Mouse (Mus musculus): Measurements from ENCODE around the gene Spryd7. TPM values are rescaled to one million over a fixed set of nuclear protein-coding genes. Genes with fewer than 3 reads are reported as not detected.
"Not testable (repeated sequence)": the region's sequence is repeated elsewhere in the genome, so short reads cannot be mapped to it uniquely, and the experiment has no call there.

The Spryd7 gene
- total RNA-seq, 1 experiment from 2014 or later: 17.9 TPM

DNA sequence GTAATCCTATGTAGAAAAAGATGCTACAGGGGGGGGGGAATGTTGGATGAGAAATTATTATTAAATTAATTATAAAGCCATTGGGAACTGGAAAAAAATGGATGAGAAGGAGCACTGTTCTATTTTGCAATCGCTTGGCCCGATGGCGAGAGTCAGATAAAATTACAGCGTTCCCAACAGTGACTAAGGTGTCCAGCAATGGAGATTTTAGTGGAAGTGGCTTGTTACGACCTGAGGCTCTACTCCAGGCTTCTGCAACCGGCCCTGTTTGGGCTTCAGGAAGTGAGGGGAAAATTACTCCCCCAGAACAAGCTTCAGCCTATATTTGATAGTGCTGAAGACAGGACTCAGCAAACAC is 776 bp downstream of the Spryd7 start:
- ATAC-seq (replicated peaks in 1 of 2; ENCODE audit: insufficient read depth in 1 of 2, low FRiP score in 2 of 2, low TSS enrichment in 1 of 2, low read depth in 1 of 2, poor library complexity in 2 of 2, severe bottlenecking in 2 of 2): no peak

DNA sequence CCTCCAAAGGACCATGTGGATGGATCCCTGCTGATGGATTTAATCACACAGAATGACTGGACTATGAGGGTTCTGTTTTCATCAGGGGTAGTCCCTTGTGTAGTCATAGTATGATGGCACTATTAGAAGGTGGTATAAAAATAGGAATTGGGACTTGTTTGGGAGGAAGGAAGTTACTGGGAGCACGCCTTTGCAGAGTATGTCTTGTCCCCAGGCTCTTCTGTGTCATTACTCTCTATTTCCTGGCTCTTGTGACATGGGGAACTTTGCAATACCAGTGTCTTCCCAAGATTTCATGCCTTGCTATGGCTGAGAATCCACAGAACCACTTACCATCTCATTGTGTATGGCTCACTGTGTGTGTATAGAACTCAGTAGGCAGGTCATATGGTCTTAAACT is 8.1 kb downstream of the Spryd7 start:
- ATAC-seq (replicated peaks in 1 of 2; ENCODE audit: insufficient read depth in 1 of 2, low FRiP score in 2 of 2, low TSS enrichment in 1 of 2, low read depth in 1 of 2, poor library complexity in 2 of 2, severe bottlenecking in 2 of 2): no peak

DNA sequence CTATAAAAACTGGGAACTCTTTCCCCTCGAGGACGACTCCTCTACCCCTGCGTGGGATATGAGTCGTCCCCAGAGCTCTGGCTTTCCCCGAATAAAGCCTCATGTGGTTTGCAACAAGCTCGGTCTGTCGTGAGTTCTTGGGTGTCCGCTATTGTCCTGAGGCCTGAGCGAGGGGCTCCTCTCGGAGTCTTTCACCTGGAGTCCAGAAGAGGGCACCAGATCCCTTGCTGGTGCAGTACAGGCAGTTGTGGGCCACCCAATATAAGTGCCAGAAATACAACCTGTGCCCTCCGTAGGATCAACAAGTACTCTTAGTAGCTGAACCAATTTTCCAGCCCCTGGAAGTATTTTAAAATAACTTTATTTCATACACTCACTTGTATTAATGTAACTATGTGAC is 18.9 kb downstream of the Spryd7 start:
- ATAC-seq (replicated peaks in 1 of 2; ENCODE audit: insufficient read depth in 1 of 2, low FRiP score in 2 of 2, low TSS enrichment in 1 of 2, low read depth in 1 of 2, poor library complexity in 2 of 2, severe bottlenecking in 2 of 2): not testable (repeated sequence)

DNA sequence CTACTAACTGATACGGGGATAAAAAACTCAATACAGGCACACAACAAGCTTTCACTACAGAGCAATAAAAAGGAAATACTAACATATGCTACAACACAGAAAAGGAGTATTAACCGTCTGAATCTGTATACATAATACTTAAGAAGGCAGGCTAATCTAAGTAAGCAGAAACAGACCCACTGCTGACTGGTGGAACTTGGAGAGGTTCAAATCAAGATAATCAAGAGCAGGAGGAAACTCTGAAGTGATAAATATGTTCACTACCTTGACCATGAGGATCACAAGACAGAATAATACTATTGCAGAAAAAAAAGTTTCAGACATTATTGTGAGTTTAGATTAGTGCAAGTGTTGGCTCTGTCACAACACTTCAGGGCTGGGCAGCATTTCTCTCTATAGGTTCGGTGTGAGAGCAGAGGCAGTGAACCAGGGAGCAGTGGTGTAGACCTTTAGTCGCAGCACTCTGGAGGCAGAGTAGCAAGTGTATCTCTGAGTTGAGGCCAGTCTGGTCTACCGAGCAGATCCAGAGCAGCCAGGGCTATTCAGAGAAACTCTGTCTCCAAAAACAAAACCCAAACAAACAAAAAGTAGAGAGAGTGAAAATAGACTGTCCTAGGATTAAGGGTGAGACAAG is 19.9 kb downstream of the Spryd7 start:
- ATAC-seq (replicated peaks in 1 of 2; ENCODE audit: insufficient read depth in 1 of 2, low FRiP score in 2 of 2, low TSS enrichment in 1 of 2, low read depth in 1 of 2, poor library complexity in 2 of 2, severe bottlenecking in 2 of 2): no peak

DNA sequence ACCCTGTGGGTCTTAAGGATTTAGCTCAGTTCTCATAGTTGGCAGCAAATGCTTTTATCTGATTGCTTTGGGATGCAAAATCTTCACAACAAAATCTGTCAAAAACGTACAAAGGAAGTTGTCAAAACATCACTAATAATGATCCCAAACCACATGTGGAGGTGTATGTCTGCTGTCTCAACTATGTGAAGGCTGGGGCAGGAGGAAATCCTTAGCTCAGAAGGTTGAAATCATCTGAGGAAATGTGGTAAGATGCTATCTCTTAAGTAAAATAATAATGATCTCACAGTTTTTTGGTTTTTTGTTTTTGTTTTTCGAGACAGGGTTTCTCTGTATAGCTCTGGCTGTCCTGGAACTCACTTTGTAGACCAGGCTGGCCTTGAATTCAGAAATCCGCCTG is 20.9 kb downstream of the Spryd7 start:
- ATAC-seq (replicated peaks in 1 of 2; ENCODE audit: insufficient read depth in 1 of 2, low FRiP score in 2 of 2, low TSS enrichment in 1 of 2, low read depth in 1 of 2, poor library complexity in 2 of 2, severe bottlenecking in 2 of 2): no peak

DNA sequence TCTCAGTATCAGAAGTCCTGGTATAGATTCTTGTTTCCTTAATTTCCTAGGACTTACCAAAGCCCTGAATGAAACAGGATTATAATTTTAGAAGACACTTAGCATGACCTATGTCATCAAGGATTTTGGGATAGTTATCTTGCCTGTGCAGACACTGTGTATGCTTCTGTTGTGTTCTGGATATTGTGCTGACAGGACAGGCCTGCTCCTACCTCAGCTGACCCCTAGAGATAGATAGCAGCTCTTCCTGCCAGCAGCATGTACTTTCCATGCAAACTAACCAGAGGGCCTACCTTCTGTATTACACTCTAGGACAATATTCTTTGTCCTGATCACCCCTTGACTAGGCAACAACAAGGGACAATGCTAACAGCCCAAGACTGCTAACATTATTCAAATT is 25.7 kb downstream of the Spryd7 start:
- ATAC-seq (replicated peaks in 1 of 2; ENCODE audit: insufficient read depth in 1 of 2, low FRiP score in 2 of 2, low TSS enrichment in 1 of 2, low read depth in 1 of 2, poor library complexity in 2 of 2, severe bottlenecking in 2 of 2): no peak

DNA sequence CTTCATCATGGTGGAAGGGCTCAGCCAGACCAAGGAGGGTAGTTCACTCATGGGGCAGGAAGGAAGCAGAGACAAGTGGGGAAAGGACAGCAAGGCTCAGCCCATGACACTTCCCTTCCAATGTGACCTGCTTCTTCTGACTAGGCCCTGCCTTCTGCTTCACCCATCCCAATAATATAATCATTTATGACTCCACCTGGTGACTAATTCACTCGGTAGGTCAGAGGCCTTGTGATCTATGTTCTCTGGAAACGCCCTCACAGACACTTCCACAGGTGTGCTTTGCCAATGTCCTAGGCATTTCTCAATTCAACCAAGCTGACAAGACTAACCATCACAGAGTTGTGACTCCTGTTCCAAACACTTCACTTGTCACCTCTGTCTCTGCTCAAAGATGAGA is 26.3 kb downstream of the Spryd7 start:
- no peak for ATAC-seq (replicated peaks in 1 of 2; ENCODE audit: insufficient read depth in 1 of 2, low FRiP score in 2 of 2, low TSS enrichment in 1 of 2, low read depth in 1 of 2, poor library complexity in 2 of 2, severe bottlenecking in 2 of 2)

DNA sequence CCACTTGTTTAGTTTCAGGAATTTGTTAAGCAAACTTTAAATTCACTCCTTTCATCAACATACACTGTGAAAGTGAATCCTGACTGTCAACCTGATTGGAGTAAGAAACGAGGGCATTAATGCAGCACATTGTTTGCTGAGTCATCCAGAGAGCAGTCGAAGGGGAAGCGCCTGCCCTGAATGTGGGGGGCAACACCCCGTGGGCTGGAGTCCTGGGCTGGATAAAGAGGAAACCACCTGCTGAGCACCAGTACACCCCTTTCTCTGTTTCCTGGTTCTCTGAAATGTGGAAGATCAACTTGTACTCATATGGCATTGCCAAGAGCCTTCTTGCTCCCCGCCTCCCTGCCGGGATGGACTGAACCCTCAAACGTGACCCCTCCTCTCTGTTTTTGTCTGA is 27.2 kb downstream of the Spryd7 start:
- peak; percentile 99 for ATAC-seq (replicated peaks in 1 of 2; ENCODE audit: insufficient read depth in 1 of 2, low FRiP score in 2 of 2, low TSS enrichment in 1 of 2, low read depth in 1 of 2, poor library complexity in 2 of 2, severe bottlenecking in 2 of 2)

DNA sequence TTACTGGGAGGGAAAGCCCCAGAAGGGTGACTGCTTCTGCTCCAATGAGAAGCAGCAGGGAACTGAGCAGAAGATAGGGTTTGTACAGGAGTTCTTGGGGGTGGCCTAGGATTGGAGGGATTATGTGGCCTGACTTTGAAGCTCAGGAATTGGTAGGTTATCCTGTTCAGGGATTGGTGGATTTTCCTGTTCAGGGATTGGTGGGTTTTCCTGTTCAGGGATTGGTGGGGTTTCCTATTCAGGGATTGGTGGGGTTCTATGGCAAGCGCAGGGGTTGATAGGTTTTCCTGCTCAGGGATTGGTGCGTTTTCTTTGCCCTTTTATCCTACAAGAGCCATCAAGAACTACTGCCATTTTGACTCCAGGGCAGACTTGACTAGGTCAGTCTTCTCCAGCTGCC is 30.7 kb downstream of the Spryd7 start:
- ATAC-seq (replicated peaks in 1 of 2; ENCODE audit: insufficient read depth in 1 of 2, low FRiP score in 2 of 2, low TSS enrichment in 1 of 2, low read depth in 1 of 2, poor library complexity in 2 of 2, severe bottlenecking in 2 of 2): no peak

DNA sequence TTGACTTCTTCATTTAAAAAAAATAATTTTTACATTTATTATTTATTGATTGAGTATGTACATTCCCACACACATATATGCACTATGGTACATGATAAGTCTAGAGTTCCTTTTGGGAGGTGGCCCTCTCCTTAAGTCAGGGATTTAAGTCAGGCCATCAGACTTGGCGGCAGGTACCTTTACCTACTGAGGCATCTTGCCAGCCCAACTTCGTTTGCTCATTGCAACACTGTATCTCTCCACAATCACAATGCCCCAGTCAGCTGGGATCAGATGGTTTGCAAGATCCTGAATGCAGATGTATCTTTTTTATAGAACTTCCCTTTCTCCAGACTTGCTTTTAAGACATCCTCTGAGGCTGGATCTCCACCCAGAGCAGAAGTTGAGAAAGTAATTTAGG is 32.9 kb downstream of the Spryd7 start:
- ATAC-seq (replicated peaks in 1 of 2; ENCODE audit: insufficient read depth in 1 of 2, low FRiP score in 2 of 2, low TSS enrichment in 1 of 2, low read depth in 1 of 2, poor library complexity in 2 of 2, severe bottlenecking in 2 of 2): no peak

DNA sequence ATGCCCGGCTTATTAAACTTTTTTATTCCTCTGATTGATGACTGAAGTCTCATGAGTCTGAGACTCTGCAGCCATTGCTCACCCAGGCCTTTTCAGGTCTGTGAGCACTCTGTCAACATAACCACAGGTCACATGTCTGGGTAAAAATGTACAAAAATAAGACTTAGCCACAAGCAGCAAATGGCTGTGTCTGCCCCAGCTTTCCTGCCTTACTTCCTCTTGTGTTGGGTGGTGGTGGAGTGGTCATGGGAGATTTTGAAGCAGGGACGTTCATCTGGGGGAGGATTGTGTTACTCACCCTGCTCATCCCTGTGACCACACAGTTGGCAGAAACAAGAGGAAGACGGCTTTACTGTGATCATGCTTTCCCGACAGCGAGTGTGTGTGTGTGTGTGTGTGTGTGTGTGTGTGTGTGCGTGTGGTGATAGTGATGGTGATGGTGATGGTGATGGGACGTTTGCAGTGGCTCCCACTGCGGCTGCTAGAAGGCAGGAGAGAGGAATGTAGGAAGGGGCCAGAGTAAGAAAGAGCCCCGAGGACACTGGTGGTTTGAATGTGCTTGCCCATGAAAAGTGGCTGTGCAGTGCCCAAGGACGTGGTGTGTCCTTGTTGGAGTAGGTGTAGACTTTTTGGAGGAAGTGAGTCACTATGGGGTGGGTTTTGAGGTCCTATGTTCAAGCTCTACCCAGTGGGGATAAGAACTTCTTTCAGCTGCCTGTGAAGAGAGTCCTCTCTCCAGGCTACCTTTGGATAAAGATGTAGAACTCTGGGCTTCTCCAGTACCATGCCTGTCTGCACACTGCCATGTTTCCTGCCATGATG is 37.8 kb downstream of the Spryd7 start:
- peak; percentile 96 to 98 for ATAC-seq (replicated peaks in 1 of 2; ENCODE audit: insufficient read depth in 1 of 2, low FRiP score in 2 of 2, low TSS enrichment in 1 of 2, low read depth in 1 of 2, poor library complexity in 2 of 2, severe bottlenecking in 2 of 2)

DNA sequence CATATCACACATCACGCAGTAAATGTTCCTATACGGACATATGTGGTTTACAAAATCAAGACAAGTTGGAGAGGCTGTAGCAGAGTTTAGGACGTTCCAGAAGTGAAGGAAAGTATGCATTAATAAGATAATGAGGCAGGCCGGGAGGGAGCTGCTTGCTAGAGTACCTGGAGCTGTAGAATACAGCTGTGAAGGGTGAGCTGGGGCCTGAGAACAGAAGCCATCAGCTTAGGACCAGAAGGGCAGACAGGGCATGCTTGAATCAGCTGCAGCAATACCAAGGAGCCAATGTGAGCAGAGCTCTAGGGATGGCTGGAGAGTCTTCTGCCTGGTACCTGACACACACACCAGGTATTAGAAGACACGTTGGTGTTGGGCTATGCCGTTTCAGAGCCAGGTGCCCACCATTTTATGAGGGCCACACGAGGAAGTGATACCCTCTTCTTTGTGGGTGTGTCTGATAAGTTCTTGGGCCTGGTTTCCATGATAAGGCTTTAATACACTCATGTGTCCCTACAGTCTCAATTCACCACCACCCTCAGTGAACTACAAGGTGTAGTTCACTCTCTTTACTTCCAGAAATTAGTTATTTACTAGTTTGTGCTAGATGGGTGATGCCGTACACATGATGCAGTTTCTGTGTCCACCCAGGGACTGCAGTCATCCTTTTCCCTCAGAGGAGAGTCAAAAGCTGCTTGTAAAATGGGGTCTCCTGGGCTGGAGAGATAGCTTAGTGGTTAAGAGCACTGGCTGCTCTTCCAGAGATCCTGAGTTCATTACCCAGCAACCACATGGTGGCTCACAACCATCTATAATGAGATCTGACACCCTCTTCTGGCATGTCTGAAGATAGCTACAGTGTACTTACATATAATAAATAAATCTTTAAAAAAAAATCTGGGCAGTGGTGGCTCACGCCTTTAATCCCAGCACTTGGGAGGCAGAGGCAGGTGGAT is 39.9 kb downstream of the Spryd7 start:
- no peak for ATAC-seq (replicated peaks in 1 of 2; ENCODE audit: insufficient read depth in 1 of 2, low FRiP score in 2 of 2, low TSS enrichment in 1 of 2, low read depth in 1 of 2, poor library complexity in 2 of 2, severe bottlenecking in 2 of 2)

DNA sequence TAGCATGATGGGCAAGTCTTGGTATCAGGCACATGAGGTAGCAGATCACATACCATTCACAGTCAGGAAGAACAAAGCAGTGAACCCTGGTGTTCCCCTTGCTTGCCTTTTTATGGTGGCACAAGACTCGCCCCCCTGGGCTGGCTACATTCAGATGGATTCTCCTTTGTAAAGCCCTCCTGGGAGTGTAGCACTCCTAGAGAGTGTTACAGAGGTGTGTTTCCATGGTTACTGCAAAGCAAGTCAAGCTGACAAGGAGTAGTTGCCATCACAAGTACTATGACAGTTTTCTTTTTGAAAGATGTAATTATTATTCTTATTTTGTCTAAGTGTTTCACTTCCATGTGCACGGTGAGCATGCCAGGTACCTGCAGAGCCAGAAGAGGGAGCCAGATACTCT is 45.2 kb downstream of the Spryd7 start:
- ATAC-seq (replicated peaks in 1 of 2; ENCODE audit: insufficient read depth in 1 of 2, low FRiP score in 2 of 2, low TSS enrichment in 1 of 2, low read depth in 1 of 2, poor library complexity in 2 of 2, severe bottlenecking in 2 of 2): no peak

DNA sequence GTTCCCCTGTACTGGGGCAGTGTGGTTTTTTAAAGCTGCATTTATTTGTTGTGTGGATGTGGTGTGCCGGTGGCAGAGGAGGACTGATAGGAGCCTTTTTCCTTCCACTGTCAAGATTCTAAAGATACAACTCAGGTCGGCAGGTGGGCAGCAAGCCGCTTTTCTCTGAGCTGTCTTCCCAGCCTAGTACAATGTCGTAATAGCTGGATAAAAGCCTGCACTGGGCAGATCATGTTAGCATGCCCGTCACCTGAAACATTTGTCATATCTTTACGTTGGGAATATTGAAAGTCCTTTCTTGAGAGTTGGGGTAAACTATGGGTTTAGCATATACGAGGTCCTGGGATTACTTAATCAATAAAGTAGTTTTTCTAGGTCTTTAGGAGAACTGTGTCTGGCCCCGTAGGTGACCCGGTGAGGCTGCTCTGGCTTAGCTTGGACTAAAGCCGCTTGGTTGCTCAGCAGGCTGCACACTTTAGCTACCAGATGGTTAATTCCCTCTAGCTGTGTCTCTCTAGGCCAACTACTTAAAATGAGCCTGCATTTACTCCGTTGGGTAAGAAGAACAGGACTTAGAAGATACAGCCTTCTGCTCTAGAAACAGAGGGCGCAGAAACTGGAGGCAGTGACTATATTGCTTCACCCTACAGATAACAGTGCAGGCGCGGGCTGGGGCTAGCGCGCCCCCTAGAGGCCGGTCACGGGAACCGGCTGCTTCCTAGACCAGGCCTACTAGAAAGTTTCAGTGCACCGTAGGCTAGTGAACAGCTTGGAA is 58.8 kb downstream of the Spryd7 start:
- peak; percentile 89 to 93 for ATAC-seq (replicated peaks in 1 of 2; ENCODE audit: insufficient read depth in 1 of 2, low FRiP score in 2 of 2, low TSS enrichment in 1 of 2, low read depth in 1 of 2, poor library complexity in 2 of 2, severe bottlenecking in 2 of 2)

DNA sequence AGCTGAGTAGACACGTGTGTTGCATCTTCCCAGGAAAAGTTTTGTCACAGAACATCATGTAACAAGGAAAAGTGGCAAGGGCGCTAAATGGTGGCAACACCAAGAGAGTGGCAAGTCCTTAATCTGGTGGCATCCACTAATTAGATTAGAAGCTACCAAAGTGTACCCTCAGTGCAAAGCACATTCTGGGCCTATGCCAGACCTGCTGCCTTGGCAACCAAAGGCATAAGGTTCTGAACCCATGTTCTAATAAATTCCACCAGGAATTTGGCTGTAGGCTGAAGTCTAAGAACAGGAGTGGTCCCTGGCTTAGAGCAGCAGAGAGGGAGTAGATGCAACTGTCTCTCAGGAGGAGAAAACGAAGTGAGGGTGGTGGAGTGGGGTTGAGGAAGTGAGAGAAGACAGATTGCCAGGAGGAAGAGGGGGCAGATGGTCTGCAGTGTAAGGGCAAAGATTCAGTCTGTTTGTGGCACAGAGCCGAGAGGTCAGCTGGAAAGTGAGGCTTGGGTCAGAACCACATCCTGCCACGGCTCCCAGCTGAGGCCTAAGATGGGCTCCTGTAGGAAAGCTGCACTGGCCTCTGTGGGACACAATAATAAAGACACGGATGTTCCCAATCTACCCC is 63.1 kb downstream of the Spryd7 start:
- 0 out of 4 replicates have a peak, but pooled peaks of 1 of the 2 experiments have one; percentile 40 for ATAC-seq (replicated peaks in 1 of 2; ENCODE audit: insufficient read depth in 1 of 2, low FRiP score in 2 of 2, low TSS enrichment in 1 of 2, low read depth in 1 of 2, poor library complexity in 2 of 2, severe bottlenecking in 2 of 2)

Data from hematopoietic stem cell, adult 5-6 weeks (primary cell).